Mouse (Mus musculus) lung, postnatal 0 days (tissue): Measurements from ENCODE around the gene Map6. TPM values are rescaled to one million over a fixed set of nuclear protein-coding genes. Genes with fewer than 3 reads are reported as not detected.

Experiments used
- ATAC-seq: fragments of 200-750 bp; cut with Nextera tagmentation; 2 replicates; pipeline ENCODE4 v1.8.0; 2017; ENCODE audit warnings: moderate library complexity
- DNase-seq: peaks from one replicate; pipeline ENCODE4 v3.0.0-alpha.2; 2016; ENCODE audit warnings: low spot score
- H3K27ac ChIP-seq: fragments of 300-500 bp; sonication (generic); 2 replicates; pipeline ENCODE4 v1.5.1; 2014; ENCODE audit warnings: antibody characterized with exemption, mild to moderate bottlenecking, low read length, mixed read lengths
- H3K27me3 ChIP-seq: fragments of 300-500 bp; sonication (generic); replicated peaks from 2 replicates; pipeline ENCODE4 v1.6.1; 2014; ENCODE audit warnings: low read length, mixed read lengths; ENCODE audit not compliant: insufficient read depth
- H3K36me3 ChIP-seq: fragments of 300-500 bp; sonication (generic); 2 replicates; pipeline ENCODE4 v1.6.1; 2014; ENCODE audit warnings: low read length, mixed read lengths; ENCODE audit not compliant: insufficient read depth
- H3K4me1 ChIP-seq: fragments of 300-500 bp; sonication (generic); 2 replicates; pipeline ENCODE4 v1.6.1; 2014; ENCODE audit warnings: antibody characterized with exemption, low read depth, low read length, mixed read lengths; ENCODE audit not compliant: insufficient read depth
- H3K4me2 ChIP-seq: fragments of 300-500 bp; sonication (generic); replicated peaks from 2 replicates; pipeline ENCODE4 v1.6.1; 2014; ENCODE audit warnings: low read depth, mild to moderate bottlenecking, low read length, moderate library complexity, mixed read lengths
- H3K4me3 ChIP-seq: fragments of 300-500 bp; sonication (generic); 2 replicates; pipeline ENCODE4 v1.5.1; 2014; ENCODE audit warnings: low read depth, low read length
- H3K9ac ChIP-seq: fragments of 300-500 bp; sonication (generic); replicated peaks from 2 replicates; pipeline ENCODE4 v1.6.1; 2014; ENCODE audit warnings: low read depth, mild to moderate bottlenecking
- H3K9me3 ChIP-seq: fragments of 300-500 bp; sonication (generic); 2 replicates; pipeline ENCODE4 v1.6.1; 2016; ENCODE audit warnings: low read length, mixed read lengths
- CTCF ChIP-seq: IDR thresholded peaks from 2 replicates; pipeline ENCODE4 v1.5.1; 2016; ENCODE audit warnings: antibody characterized with exemption, mild to moderate bottlenecking
- EP300 ChIP-seq: IDR thresholded peaks from 2 replicates; pipeline ENCODE4 v1.6.1; 2016; ENCODE audit warnings: antibody characterized with exemption, mild to moderate bottlenecking, control low read depth
- WGBS: fragments of 180-500 bp; shearing (Covaris S2); extraction: QIAGEN DNeasy Blood & Tissue Kit; methylation state at CpG from one replicate; pipeline ENCODE4 v1.1.7; 2014; 5-methylcytosine and 5-hydroxymethylcytosine counted together
- polyA plus RNA-seq: library from polyadenylated mRNA; unstranded; fragments of >200 nt; fragmentation: Nextera tagmentation; extraction: Ambion mirVana; gene quantifications from 2 replicates; pipeline ENCODE4 v1.2.1, GENCODE M21; 2015

Gene Map6
- polyA plus RNA-seq, 1 experiment from 2014 or later = 29.6 TPM

DNA sequence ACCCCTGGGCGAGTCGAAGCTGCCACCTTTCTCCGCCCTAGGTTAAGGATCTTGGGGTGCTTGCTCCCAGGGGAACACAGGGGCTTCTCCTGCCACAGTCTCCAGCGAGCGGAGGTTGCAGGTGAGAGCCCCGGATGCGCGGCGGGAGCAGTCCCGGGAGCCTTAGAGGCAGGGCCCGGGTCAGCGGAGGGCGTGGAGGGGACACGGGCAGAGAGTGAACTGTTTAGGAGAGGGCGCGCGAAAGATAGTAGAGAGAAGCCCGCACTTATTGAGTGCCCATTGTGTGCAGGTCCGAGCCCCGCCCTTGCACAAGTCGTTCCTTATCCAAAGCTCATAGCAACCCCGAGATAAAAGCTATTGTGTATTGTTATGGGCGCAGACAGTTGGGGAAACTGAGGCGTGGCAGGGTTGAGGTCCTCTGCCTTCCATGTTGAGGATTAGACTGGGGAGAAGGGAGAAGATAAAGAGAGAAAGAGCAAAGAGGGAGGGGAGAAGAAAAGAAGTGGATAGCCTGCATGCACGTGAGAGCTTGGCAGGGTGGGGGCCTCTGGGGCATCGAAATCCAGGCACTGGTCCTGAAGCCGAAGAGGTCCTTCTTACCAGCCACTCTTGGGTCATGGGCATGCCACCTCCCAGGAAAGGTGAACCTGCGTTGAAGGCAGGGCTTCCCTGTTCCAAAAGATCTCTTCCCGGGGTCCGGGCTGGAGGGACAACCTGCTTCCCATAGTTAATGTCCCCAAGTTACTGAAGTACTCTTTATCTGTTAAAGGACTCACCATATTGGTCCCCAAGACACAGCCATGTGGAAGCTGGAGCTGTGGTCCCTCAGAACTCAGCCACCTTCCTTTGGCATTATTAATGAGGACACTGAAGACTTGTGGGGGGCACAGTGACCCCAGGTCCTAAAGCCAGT is 115.1 kb downstream of the Map6 start:
- TF ChIP-seq EP300 (no peak), CTCF (no peak)
- no peaks in the 10 kb centered on the region for H3K27me3 ChIP-seq
- H3K36me3 ChIP-seq = no peaks in the 10 kb centered on the region
- H3K9me3 ChIP-seq = no peaks in the 10 kb centered on the region
- H3K9ac ChIP-seq = peak overlapping the region; percentile 53
- 6% methylated on average over 30 of the region's 30 CpGs for WGBS
- H3K4me2 ChIP-seq = peak overlapping the region; percentile 90
- peaks cover 32% of the 10 kb centered on the region for H3K4me1 ChIP-seq
- ATAC-seq (no peak), DNase-seq (peak; percentile 37)
- peak overlapping the region; percentile 66 for H3K4me3 ChIP-seq
- H3K27ac ChIP-seq = peak overlapping the region; percentile 88

DNA sequence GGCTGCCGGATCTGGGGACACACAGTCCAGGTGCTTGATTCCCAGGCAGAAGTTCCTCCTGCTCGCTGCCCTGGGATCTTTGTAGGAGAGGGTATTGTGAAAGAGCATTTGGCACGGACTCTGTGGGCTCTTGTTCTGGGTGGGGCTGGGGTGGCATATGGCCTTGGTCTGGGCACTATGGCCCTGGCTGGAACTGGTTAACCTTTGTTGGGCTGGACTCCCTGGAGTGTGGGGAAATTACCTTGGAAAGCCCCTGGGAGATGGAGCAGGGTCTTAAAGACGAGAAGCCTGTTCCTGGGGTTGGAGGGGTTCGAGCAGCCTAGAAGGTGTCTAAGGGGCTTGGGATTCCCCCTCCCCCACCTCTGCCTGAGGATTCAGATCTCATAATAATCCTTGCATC is 116.0 kb downstream of the Map6 start:
- peak overlapping the region; percentile 16; the same call in 1 of the 2 replicates for H3K9ac ChIP-seq
- 35% methylated on average over 5 of the region's 5 CpGs for WGBS

DNA sequence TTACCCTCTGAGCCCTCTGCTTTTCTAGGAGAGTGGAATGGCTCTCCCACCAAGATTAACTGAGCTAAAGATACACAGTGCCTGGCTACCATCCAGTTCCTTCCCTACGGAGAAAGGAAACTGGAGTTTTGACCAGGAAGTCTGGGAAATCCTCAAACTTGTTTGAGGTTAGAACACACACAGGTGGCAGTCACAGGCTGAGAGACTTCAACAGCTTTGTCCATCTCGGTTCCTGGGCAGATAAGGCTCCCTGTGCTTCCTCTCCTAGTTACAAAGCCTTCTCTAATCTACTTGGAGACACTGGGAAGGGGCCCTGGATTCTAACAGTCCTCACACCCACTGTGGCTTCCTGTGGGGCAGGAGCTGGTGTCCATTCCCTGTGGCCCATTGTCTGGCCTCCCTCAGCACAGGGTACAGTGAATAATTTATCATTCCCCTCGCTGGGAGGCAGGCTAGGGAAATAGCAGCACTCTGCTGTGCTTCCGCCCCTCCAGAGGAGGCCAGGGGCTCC is 116.9 kb downstream of the Map6 start:
- Histone ChIP-seq H3K4me3 (peak overlapping the region; percentile 66; the same call in 1 of the 2 replicates), H3K27me3 (no peaks in the 10 kb centered on the region), H3K4me2 (peak overlapping the region; percentile 90), H3K27ac (peak overlapping the region; percentile 71), H3K4me1 (peaks cover 32% of the 10 kb centered on the region), H3K9ac (peak overlapping the region; percentile 16; the same call in 1 of the 2 replicates), H3K36me3 (no peaks in the 10 kb centered on the region), H3K9me3 (no peaks in the 10 kb centered on the region)
- peak; percentile 16 for ATAC-seq
- TF ChIP-seq CTCF = peak; percentile 54
- 0 out of 2 replicates have a peak, but pooled peaks have one; percentile 35 for TF ChIP-seq EP300
- WGBS = 17% methylated on average over 4 of the region's 4 CpGs
- peak; percentile 71 for DNase-seq

More for the DNA sequence above, 116.0 kb downstream of the Map6 start:
- no peaks in the 10 kb centered on the region for H3K9me3 ChIP-seq
- peak overlapping the region; percentile 90 for H3K4me2 ChIP-seq
- DNase-seq = peak; percentile 67
- H3K36me3 ChIP-seq = no peaks in the 10 kb centered on the region
- H3K27me3 ChIP-seq = no peaks in the 10 kb centered on the region
- ATAC-seq = no peak
- peak overlapping the region; percentile 71 for H3K27ac ChIP-seq
- H3K4me3 ChIP-seq = peak overlapping the region; percentile 66
- no peak for TF ChIP-seq EP300
- no peak for TF ChIP-seq CTCF
- peaks cover 32% of the 10 kb centered on the region for H3K4me1 ChIP-seq

DNA sequence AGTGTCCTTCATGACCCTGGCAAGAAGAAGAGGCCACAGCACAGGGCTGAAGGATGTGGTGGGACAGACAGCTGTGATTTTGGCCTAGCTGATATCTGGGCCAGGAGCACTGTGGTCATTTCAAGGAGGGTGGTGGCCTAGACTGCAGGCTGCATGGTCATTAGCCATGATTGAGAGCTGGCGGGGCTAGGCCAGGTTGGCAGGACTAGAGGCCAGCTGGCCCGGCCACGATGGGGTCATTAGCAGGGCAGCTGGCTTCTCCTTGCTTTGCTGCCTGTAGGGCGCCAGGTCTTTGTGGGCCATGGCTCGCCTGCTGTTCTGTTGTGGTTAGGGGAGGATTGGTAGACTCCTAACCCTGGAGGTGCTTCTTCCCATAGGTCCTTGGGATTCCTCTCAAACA is 118.8 kb downstream of the Map6 start:
- H3K9ac ChIP-seq = no peak overlapping the region
- H3K4me2 ChIP-seq = no peak overlapping the region
- no peaks in the 10 kb centered on the region for H3K9me3 ChIP-seq
- DNase-seq (no peak), ATAC-seq (no peak)
- H3K27ac ChIP-seq = no peak overlapping the region
- H3K36me3 ChIP-seq = no peaks in the 10 kb centered on the region
- peaks cover 24% of the 10 kb centered on the region for H3K4me1 ChIP-seq
- TF ChIP-seq EP300 = no peak
- TF ChIP-seq CTCF = no peak
- H3K4me3 ChIP-seq = no peak overlapping the region
- 80% methylated on average over 5 of the region's 5 CpGs for WGBS
- no peaks in the 10 kb centered on the region for H3K27me3 ChIP-seq

Other genes with a start within 250 kb of the Map6 start
- 23.4 and 28.6 TPM in 2 replicates for gene Uvrag, start 126.3 kb upstream of the Map6 start, polyA plus RNA-seq
- gene Dgat2, start 84.7 kb upstream of the Map6 start, polyA plus RNA-seq = 14.6 and 15.3 TPM in 2 replicates
- gene Mogat2, start 28.8 kb upstream of the Map6 start, polyA plus RNA-seq = 0.27 and 0.55 TPM in 2 replicates
- 579 and 666 TPM in 2 replicates for gene Serpinh1, start 85.8 kb downstream of the Map6 start, polyA plus RNA-seq
- 18.7 and 18.8 TPM in 2 replicates for gene Gdpd5, start 114.0 kb downstream of the Map6 start, polyA plus RNA-seq
- 1.2 and 1.8 TPM in 2 replicates for gene Klhl35, start 198.6 kb downstream of the Map6 start, polyA plus RNA-seq
- gene Rps3, start 216.3 kb downstream of the Map6 start, polyA plus RNA-seq = 594 and 625 TPM in 2 replicates